Mouse (Mus musculus) activated CD4-positive, CD25-positive, alpha-beta regulatory T cell, adult 4 months (primary cell): ENCODE results near the gene Plcl1. TPM values are rescaled to one million over a fixed set of nuclear protein-coding genes. Genes with fewer than 3 reads are reported as not detected.

Source experiments
- ATAC-seq: one replicate; pipeline ENCODE4 v1.8.0; 2017
- polyA plus RNA-seq, 2 experiments: library from polyadenylated mRNA; unstranded; fragments of 100-300 nt; shearing (Covaris generic); gene quantifications; one replicate each; pipeline ENCODE4 v1.2.1; 2017

Gene Plcl1
- polyA plus RNA-seq, 2 experiments from 2014 or later = 1.5 to 2.6 TPM

- ATAC-seq = peak; percentile 54
Measured at GRCm38 (mm10) chr1:55618617-55619286, 213.0 kb downstream of the Plcl1 start.

- ATAC-seq = no peak
Measured at GRCm38 (mm10) chr1:55631496-55631895, 225.8 kb downstream of the Plcl1 start.

GRCm38 (mm10) chr1:55632024-55632423, 226.3 kb downstream of the Plcl1 start:
- ATAC-seq = no peak

- ATAC-seq = no peak
Measured at GRCm38 (mm10) chr1:55633326-55633725, 227.6 kb downstream of the Plcl1 start.

GRCm38 (mm10) chr1:55659518-55660210, 253.9 kb downstream of the Plcl1 start:
- no peak for ATAC-seq

GRCm38 (mm10) chr1:55661381-55661780, 255.7 kb downstream of the Plcl1 start:
- ATAC-seq = no peak

GRCm38 (mm10) chr1:55665137-55665827, 259.6 kb downstream of the Plcl1 start:
- no peak for ATAC-seq

- no peak for ATAC-seq
Measured at GRCm38 (mm10) chr1:55665828-55666673, 260.3 kb downstream of the Plcl1 start.

- no peak for ATAC-seq
Measured at GRCm38 (mm10) chr1:55666798-55667197, 261.1 kb downstream of the Plcl1 start.

GRCm38 (mm10) chr1:55668622-55669237, 263.0 kb downstream of the Plcl1 start:
- ATAC-seq = no peak

- no peak for ATAC-seq
Measured at GRCm38 (mm10) chr1:55682676-55683075, 277.0 kb downstream of the Plcl1 start.

GRCm38 (mm10) chr1:55686261-55686660, 280.5 kb downstream of the Plcl1 start:
- no peak for ATAC-seq

- no peak for ATAC-seq
Measured at GRCm38 (mm10) chr1:55693636-55694220, 288.0 kb downstream of the Plcl1 start.

GRCm38 (mm10) chr1:55696206-55696605, 290.5 kb downstream of the Plcl1 start:
- no peak for ATAC-seq

- ATAC-seq = no peak
Measured at GRCm38 (mm10) chr1:55699393-55699970, 293.8 kb downstream of the Plcl1 start.

- no peak for ATAC-seq
Measured at GRCm38 (mm10) chr1:55700016-55700415, 294.3 kb downstream of the Plcl1 start.

- no peak for ATAC-seq
Measured at GRCm38 (mm10) chr1:55700726-55701125, 295.0 kb downstream of the Plcl1 start.

GRCm38 (mm10) chr1:55701601-55702000, 295.9 kb downstream of the Plcl1 start:
- no peak for ATAC-seq

- ATAC-seq = no peak
Measured at GRCm38 (mm10) chr1:55702106-55702505, 296.4 kb downstream of the Plcl1 start.

- ATAC-seq = no peak
Measured at GRCm38 (mm10) chr1:55704707-55705106, 299.0 kb downstream of the Plcl1 start.

GRCm38 (mm10) chr1:55705173-55705572, 299.5 kb downstream of the Plcl1 start:
- no peak for ATAC-seq
